In genomic region chr17:6778771-6779509, GRCm38 (mm10) we compare ENCODE assay signal across 8 mouse cellular contexts. TPM values are rescaled to one million over a fixed set of nuclear protein-coding genes. Genes with fewer than 3 reads are reported as not detected.
DNase-seq lines count a peak whose midpoint lies in the region; ATAC-seq and TF ChIP-seq lines count a peak whose summit lies in the region.

No protein-coding gene starts in this region.

- H3K9ac ChIP-seq in intestine, postnatal 0 days (ENCODE audit: low read depth, low read length): peak overlapping the region; percentile 92
- H3K9ac ChIP-seq in lung, embryonic 14.5 days: peak overlapping the region; percentile 44
- peak overlapping the region; percentile 41 for H3K9ac ChIP-seq in neural tube, embryonic 15.5 days (replicated peaks)

- H3K4me1 ChIP-seq in cortical plate, adult 2 months (ENCODE audit: control insufficient read depth, insufficient read depth, low read length): no peaks in the 10 kb centered on the region
- peaks cover 14% of the 10 kb centered on the region for H3K4me1 ChIP-seq in intestine, postnatal 0 days (replicated peaks; ENCODE audit: control insufficient read depth, insufficient read depth, low read length)
- H3K4me1 ChIP-seq in lung, embryonic 14.5 days (ENCODE audit: insufficient read depth): peaks cover 16% of the 10 kb centered on the region
- peaks cover 42% of the 10 kb centered on the region for H3K4me1 ChIP-seq in neural tube, embryonic 15.5 days

- peak overlapping the region; percentile 12 for H3K4me3 ChIP-seq in cortical plate, adult 2 months (ENCODE audit: insufficient read depth, low read length)
- peak overlapping the region; percentile 88 for H3K4me3 ChIP-seq in intestine, postnatal 0 days (ENCODE audit: low read depth, low read length)
- H3K4me3 ChIP-seq in lung, embryonic 14.5 days (ENCODE audit: low read depth, low read length): peak overlapping the region; percentile 78
- peak overlapping the region; percentile 41 for H3K4me3 ChIP-seq in neural tube, embryonic 15.5 days (replicated peaks)

- peaks cover 5% of the 10 kb centered on the region; the same call in 1 of the 2 replicates for H3K36me3 ChIP-seq in intestine, postnatal 0 days (ENCODE audit: control insufficient read depth, insufficient read depth)
- no peaks in the 10 kb centered on the region for H3K36me3 ChIP-seq in lung, embryonic 14.5 days (ENCODE audit: insufficient read depth)
- H3K36me3 ChIP-seq in neural tube, embryonic 15.5 days: no peaks in the 10 kb centered on the region

- 3% methylated on average over 23 of the region's 23 CpGs for WGBS in intestine, postnatal 0 days
- 6% methylated on average over 23 of the region's 23 CpGs for WGBS in lung, embryonic 14.5 days
- 3% methylated on average over 23 of the region's 23 CpGs for WGBS in neural tube, embryonic 15.5 days

- no peak overlapping the region for H3K27ac ChIP-seq in cortical plate, adult 2 months (ENCODE audit: insufficient read depth, low read length)
- H3K27ac ChIP-seq in intestine, postnatal 0 days (ENCODE audit: low read depth, low read length): peak overlapping the region; percentile 97
- H3K27ac ChIP-seq in lung, embryonic 14.5 days (ENCODE audit: low read depth): peak overlapping the region; percentile 58; the same call in 1 of the 2 replicates
- H3K27ac ChIP-seq in neural tube, embryonic 15.5 days (replicated peaks): peak overlapping the region; percentile 64

- H3K27me3 ChIP-seq in intestine, postnatal 0 days (replicated peaks; ENCODE audit: control insufficient read depth, insufficient read depth, low read length): no peaks in the 10 kb centered on the region
- peaks cover 20% of the 10 kb centered on the region for H3K27me3 ChIP-seq in lung, embryonic 14.5 days (ENCODE audit: insufficient read depth, low read length)
- peaks cover 20% of the 10 kb centered on the region for H3K27me3 ChIP-seq in neural tube, embryonic 15.5 days (replicated peaks)

- peak; percentile 25 for ATAC-seq in intestine, postnatal 0 days
- ATAC-seq in lung, embryonic 14.5 days (ENCODE audit: insufficient read depth): peak; percentile 52; the same call in 1 of the 2 replicates
- ATAC-seq in neural tube, embryonic 15.5 days (ENCODE audit: low FRiP score): peak; percentile 70

- peak overlapping the region; percentile 88 for H3K4me2 ChIP-seq in intestine, postnatal 0 days (replicated peaks; ENCODE audit: low read depth)
- peak overlapping the region; percentile 74 for H3K4me2 ChIP-seq in lung, embryonic 14.5 days
- peak overlapping the region; percentile 97 for H3K4me2 ChIP-seq in neural tube, embryonic 15.5 days

- TF ChIP-seq POLR2A in cortical plate, adult 2 months (IDR thresholded peaks at IDR 0.05; ENCODE audit: extremely low read depth, insufficient read depth, low read length): no peak

- no peak for TF ChIP-seq CTCF in cortical plate, adult 2 months (IDR thresholded peaks at IDR 0.05; ENCODE audit: extremely low read depth, insufficient read depth, low read length)
- peak; percentile 10; the same call in 1 of the 2 replicates for TF ChIP-seq CTCF in intestine, postnatal 0 days (IDR thresholded peaks at IDR 0.05; ENCODE audit: low read depth)
- TF ChIP-seq CTCF in lung, embryonic 14.5 days (IDR thresholded peaks at IDR 0.05; ENCODE audit: low read depth): no peak

- peak; percentile 38 for DNase-seq in urinary bladder, adult 2 months (ENCODE audit: low spot score)
- no peak for DNase-seq in urinary bladder, postnatal 36 days (ENCODE audit: low spot score in 2 of 2)
- DNase-seq in heart, adult 11 months: peak; percentile 96
- peak; percentile 77 for DNase-seq in lung, embryonic 14.5 days
- no peak for DNase-seq in natural killer cell, adult 2 months (ENCODE audit: low spot score in 2 of 2)

- no peaks in the 10 kb centered on the region for H3K9me3 ChIP-seq in intestine, postnatal 0 days (ENCODE audit: control insufficient read depth)
- H3K9me3 ChIP-seq in lung, embryonic 14.5 days (ENCODE audit: low read depth, low read length): no peaks in the 10 kb centered on the region
- H3K9me3 ChIP-seq in neural tube, embryonic 15.5 days (replicated peaks): no peaks in the 10 kb centered on the region

RNA-seq across cellular contexts. Expression of gene Ezr, which starts 3.6 kb away (rescaled TPM):
- 104 and 106 TPM in 2 replicates for polyA plus RNA-seq in urinary bladder, adult 2 months (2012; rRNA removed)
- polyA plus RNA-seq in cortical plate, adult 2 months (2012; rRNA removed): 53.2 and 56.4 TPM in 2 replicates
- 342 and 379 TPM in 2 replicates for polyA plus RNA-seq in intestine, postnatal 0 days (2015; fragmentation: Nextera tagmentation; extraction: Ambion mirVana)
- polyA plus RNA-seq in lung, embryonic 14.5 days (2014; fragmentation: Nextera tagmentation; extraction: Ambion mirVana): 97.1 and 97.3 TPM in 2 replicates
- 48.0 and 90.3 TPM in 2 replicates for polyA plus RNA-seq in neural tube, embryonic 15.5 days (2015; fragmentation: Nextera tagmentation; extraction: Ambion mirVana)

Comparison
In these comparisons a context has a peak if more than half of its experiments do, and no peak if none do; other contexts are left out.
1. DNase-seq: peak in urinary bladder, adult 2 months (single experiment), heart, adult 11 months (single experiment) and lung, embryonic 14.5 days (single experiment); none in urinary bladder, postnatal 36 days (0 of 2) and natural killer cell, adult 2 months (0 of 2).
2. H3K4me3 ChIP-seq: peak in every context shown above with its lines; median percentile 88 in intestine, postnatal 0 days; 78 in lung, embryonic 14.5 days; 41 in neural tube, embryonic 15.5 days; 12 in cortical plate, adult 2 months.
3. H3K9ac ChIP-seq: peak in every context shown above with its lines; median percentile 92 in intestine, postnatal 0 days; 44 in lung, embryonic 14.5 days; 41 in neural tube, embryonic 15.5 days.
4. Peak in every context shown above with its lines, with median percentiles within 50 percentile points of each other: ATAC-seq and H3K4me2 ChIP-seq.